Mouse (Mus musculus) c-Kit-positive CD71-positive TER-119-positive erythroid progenitor cells, embryonic 14.5 days (primary cell): Measurements from ENCODE around the gene Has1.

ENCODE experiments used
- DNase-seq: peaks from one replicate; pipeline ENCODE4 v3.0.0-alpha.2; 2013; ENCODE audit warnings: low spot score

Has1 gene

GRCm38 (mm10) chr17:17855064-17855838, at the start of gene Has1:
Gene Has1, minus strand, starts transcription at chr17:17855205.
- DNase-seq, result no peak

- no peak for DNase-seq
Measured at GRCm38 (mm10) chr17:17900768-17901167, 45.8 kb upstream of the Has1 start.

- no peak for DNase-seq
Measured at GRCm38 (mm10) chr17:17899268-17899667, 44.3 kb upstream of the Has1 start.

- peak; percentile 27 for DNase-seq
Measured at GRCm38 (mm10) chr17:17896039-17896438, 41.0 kb upstream of the Has1 start.

GRCm38 (mm10) chr17:17889732-17890425, 34.9 kb upstream of the Has1 start:
- no peak for DNase-seq

- no peak for DNase-seq
Measured at GRCm38 (mm10) chr17:17887774-17888248, 32.8 kb upstream of the Has1 start, which contains the start of the genes Fpr2 and Fpr3. Gene Fpr2, plus strand, starts transcription at chr17:17887824. Gene Fpr3, plus strand, starts transcription at chr17:17887852.

GRCm38 (mm10) chr17:17883840-17884239, 28.8 kb upstream of the Has1 start, which contains the start of gene Fpr1:
Gene Fpr1, minus strand, starts transcription at chr17:17883940.
- DNase-seq, result no peak

- no peak for DNase-seq
Measured at GRCm38 (mm10) chr17:17882672-17883071, 27.7 kb upstream of the Has1 start.

GRCm38 (mm10) chr17:17879347-17879746, 24.3 kb upstream of the Has1 start:
- DNase-seq, result no peak

GRCm38 (mm10) chr17:17871697-17872096, 16.7 kb upstream of the Has1 start:
- no peak for DNase-seq

- no peak for DNase-seq
Measured at GRCm38 (mm10) chr17:17870892-17871550, 16.0 kb upstream of the Has1 start.

GRCm38 (mm10) chr17:17866801-17867469, 11.9 kb upstream of the Has1 start:
- DNase-seq, result no peak

- no peak for DNase-seq
Measured at GRCm38 (mm10) chr17:17865168-17865567, 10.2 kb upstream of the Has1 start.

GRCm38 (mm10) chr17:17862360-17862759, 7.4 kb upstream of the Has1 start:
- no peak for DNase-seq

- no peak for DNase-seq
Measured at GRCm38 (mm10) chr17:17860110-17860509, 5.1 kb upstream of the Has1 start.

- DNase-seq, result no peak
Measured at GRCm38 (mm10) chr17:17857446-17857845, 2.4 kb upstream of the Has1 start.

- no peak for DNase-seq
Measured at GRCm38 (mm10) chr17:17856612-17857011, 1.6 kb upstream of the Has1 start.

- DNase-seq, result no peak
Measured at GRCm38 (mm10) chr17:17849906-17850712, 4.9 kb downstream of the Has1 start.

- DNase-seq, result peak; percentile 13
Measured at GRCm38 (mm10) chr17:17848988-17849387, 6.0 kb downstream of the Has1 start.

GRCm38 (mm10) chr17:17845187-17846027, 9.6 kb downstream of the Has1 start:
- no peak for DNase-seq
